Mouse (Mus musculus): Measurements from ENCODE around the gene Krtap9-1.
"Not testable (repeated sequence)": the region's sequence is repeated elsewhere in the genome, so short reads cannot be mapped to it uniquely, and the experiment has no call there.

Krtap9-1 gene

DNA sequence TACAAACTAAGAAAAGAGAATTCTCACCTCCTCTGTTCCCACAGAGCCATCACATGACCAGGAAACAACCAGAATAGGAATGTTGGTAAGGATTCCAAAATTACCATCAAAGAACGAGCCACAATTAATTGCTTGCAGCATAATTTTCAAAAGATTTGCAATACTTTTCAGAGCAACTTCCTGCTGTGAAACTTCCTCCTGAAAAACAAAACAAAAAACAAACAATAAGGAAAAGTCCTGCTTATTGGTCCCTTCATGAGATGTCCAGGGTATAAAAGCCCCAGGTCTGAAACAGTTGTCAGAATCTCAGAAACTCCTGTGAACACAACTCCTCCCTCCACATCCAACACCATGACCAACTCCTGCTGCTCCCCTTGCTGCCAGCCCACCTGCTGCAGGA lies at the start of gene Krtap9-1:
Gene Krtap9-1, plus strand, starts transcription at position 301 of the 400 bp plus-strand sequence.
- not testable (repeated sequence) for DNase-seq

DNA sequence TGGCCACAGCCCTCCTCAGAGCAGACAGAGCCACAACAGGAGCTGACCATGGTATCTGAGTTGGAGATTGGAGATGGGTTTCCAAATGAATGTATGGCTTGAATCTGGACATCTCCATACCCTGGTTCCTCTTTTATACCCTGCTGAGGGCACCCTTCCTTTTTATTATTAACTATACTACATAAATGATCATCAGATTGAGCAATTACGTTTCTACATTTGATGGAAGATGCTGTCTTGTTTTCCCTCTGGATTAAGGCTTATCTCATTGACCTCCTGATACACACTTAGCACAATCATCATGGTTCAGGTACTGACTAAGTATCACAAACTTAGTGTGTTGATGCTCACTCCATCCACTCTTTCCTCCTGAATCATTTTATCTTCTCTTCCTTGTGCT lies 35.2 kb upstream of the Krtap9-1 start, which contains the start of gene 2300003K06Rik:
Gene 2300003K06Rik, minus strand, starts transcription at position 101 of the 400 bp plus-strand sequence.
- no peak for DNase-seq

GRCm38 (mm10) chr11:99842185-99842584 lies 31.0 kb upstream of the Krtap9-1 start:
- DNase-seq, result no peak

GRCm38 (mm10) chr11:99846746-99847145 lies 26.4 kb upstream of the Krtap9-1 start:
- DNase-seq, result no peak

DNA sequence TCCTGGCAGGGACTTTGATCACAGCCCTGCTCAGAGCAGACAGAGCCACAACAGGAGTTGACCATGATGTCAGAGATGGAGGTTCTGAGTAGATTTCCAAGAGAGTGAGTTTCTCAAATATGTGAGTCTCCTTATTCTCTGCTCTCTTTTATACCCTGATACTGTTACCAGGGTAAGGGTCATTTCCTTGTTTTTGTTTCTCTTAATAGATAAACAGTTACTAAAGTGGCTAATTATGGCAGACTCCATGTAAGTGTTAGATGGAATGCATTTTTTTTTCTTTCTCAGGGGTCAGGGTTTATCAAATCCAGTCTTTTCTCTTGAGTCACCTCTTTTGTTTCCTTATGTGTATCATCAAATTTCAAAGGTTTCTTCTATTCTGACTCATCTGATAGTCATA lies 21.7 kb upstream of the Krtap9-1 start, which contains the start of gene Krtap4-16:
Gene Krtap4-16, minus strand, starts transcription at position 101 of the 400 bp plus-strand sequence.
- DNase-seq, result no peak

DNA sequence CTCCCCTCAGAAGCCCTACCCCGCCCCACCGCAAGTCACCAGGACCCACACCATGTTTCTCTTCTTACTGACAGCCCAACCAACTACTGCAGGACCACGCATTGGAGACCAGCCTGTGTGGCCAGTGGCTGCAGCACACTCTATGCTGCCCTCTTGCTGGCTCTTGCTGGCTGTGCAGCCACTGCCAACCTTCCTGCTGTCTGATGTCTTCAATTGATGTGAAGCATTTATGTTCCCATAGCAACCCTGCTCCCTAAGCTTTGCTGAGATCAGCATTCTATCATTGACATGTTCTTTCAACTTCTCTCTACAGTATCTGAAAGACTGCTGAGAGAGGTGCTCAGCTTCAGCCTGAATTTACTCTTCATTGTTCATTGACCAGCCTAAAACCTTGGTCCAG lies 19.1 kb upstream of the Krtap9-1 start:
- DNase-seq, result no peak

DNA sequence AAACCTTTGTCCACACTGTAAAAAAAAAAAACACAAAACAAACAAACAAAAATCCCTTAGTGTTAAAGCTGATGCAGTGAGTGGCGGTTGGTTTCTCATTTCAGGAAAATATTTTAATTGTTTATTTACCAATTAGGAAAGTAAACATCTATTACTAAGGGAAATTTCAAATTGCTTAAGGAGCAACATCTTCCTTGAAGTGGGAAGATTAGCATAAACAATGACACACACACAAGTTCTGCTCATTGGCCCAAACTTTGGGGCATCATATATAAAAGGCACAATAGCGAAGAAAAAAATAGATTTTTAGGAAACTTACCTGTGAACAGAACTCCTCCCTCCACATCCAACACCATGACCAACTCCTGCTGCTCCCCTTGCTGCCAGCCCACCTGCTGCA lies 15.6 kb upstream of the Krtap9-1 start, which contains the start of gene Gm11568:
Gene Gm11568, plus strand, starts transcription at position 301 of the 400 bp plus-strand sequence.
- DNase-seq, result no peak

- no peak for DNase-seq
These were observed 14.4 kb upstream of the Krtap9-1 start for GRCm38 (mm10) chr11:99858761-99859160.

DNA sequence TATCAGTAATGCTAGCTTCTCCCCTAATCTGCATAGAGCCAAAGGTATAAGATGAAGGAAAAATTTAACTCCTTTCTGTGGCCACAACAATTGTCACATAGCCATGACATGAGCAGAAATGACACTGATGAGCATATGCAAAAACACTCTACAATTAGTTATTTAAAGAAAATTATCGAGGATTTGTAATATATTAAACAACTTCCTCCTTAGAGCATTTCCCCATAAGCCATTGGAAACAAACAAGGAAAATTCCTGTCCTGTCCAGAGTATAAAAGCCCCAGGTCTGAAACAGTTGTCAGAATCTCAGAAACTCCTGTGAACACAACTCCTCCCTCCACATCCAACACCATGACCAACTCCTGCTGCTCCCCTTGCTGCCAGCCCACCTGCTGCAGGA lies 9.0 kb upstream of the Krtap9-1 start, which contains the start of gene Gm11559:
Gene Gm11559, plus strand, starts transcription at position 301 of the 400 bp plus-strand sequence.
- not testable (repeated sequence) for DNase-seq

DNA sequence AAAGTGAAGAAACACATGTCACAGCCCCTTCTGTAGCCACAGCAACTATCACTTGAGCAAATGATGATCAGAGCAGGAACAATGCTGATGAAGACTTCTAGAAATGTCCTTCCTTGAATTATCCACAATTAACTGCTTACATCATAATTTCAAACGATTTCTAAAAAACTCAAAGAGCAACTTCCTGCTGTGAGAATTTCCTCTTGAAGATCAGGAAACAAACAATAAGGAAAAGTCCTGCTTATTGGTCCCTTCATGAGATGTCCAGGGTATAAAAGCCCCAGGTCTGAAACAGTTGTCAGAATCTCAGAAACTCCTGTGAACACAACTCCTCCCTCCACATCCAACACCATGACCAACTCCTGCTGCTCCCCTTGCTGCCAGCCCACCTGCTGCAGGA lies 5.7 kb downstream of the Krtap9-1 start, which contains the start of gene Gm11567:
Gene Gm11567, plus strand, starts transcription at position 301 of the 400 bp plus-strand sequence.
- not testable (repeated sequence) for DNase-seq

DNA sequence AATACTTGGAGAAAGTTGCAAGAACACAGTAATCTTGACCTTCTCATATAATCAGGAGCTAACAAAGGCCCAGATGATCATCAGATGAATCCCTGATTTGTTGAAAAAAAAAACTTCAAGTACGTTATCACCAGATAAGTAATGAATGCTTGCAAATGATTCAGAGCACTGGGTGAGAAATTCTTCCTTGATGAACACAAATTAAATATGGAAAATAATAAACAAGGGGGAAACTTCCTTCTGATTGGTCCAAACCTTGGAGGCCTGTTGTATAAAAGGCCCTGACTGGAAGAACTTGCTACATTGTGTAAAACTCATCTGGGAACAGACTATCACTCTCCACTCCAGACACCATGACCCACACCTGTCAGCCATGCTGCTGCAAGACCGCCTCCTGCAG lies 34.4 kb downstream of the Krtap9-1 start, which contains the start of gene Krtap31-1:
Gene Krtap31-1, plus strand, starts transcription at position 301 of the 400 bp plus-strand sequence.
- DNase-seq, result no peak

GRCm38 (mm10) chr11:99914451-99914850 lies 41.3 kb downstream of the Krtap9-1 start, which contains the start of gene Gm11565:
Gene Gm11565, plus strand, starts transcription at chr11:99914751.
- no peak for DNase-seq
